Mouse (Mus musculus) midbrain, embryonic 14.5 days (tissue): ENCODE data around the gene Crip2. TPM values are rescaled to one million over a fixed set of nuclear protein-coding genes. Genes with fewer than 3 reads are reported as not detected.
A peak's percentile ranks its signal among the peaks of the same experiment; 100 is the strongest.

ENCODE experiments used
- ATAC-seq: fragments of 200-750 bp; cut with Nextera tagmentation; 2 replicates; pipeline ENCODE4 v1.8.0; 2017; ENCODE audit warnings: moderate number of reproducible peaks, moderate library complexity; ENCODE audit not compliant: low FRiP score, low TSS enrichment
- DNase-seq: peaks from one replicate; pipeline ENCODE4 v3.0.0-alpha.2; 2015
- H3K27ac ChIP-seq: fragments of 300-500 bp; sonication (generic); replicated peaks from 2 replicates; pipeline ENCODE4 v1.5.1; 2014; ENCODE audit warnings: mild to moderate bottlenecking, low read depth, low read length, moderate library complexity
- H3K27me3 ChIP-seq: fragments of 300-500 bp; sonication (generic); 2 replicates; pipeline ENCODE4 v1.6.1; 2014; ENCODE audit warnings: low read length, control low read depth, mixed read lengths; ENCODE audit not compliant: control insufficient read depth, insufficient read depth
- H3K36me3 ChIP-seq: fragments of 300-500 bp; sonication (generic); 2 replicates; pipeline ENCODE4 v1.6.1; 2014; ENCODE audit warnings: low read length, control low read depth; ENCODE audit not compliant: control insufficient read depth, insufficient read depth
- H3K4me1 ChIP-seq: fragments of 300-500 bp; sonication (generic); 2 replicates; pipeline ENCODE4 v1.6.1; 2014; ENCODE audit warnings: mild to moderate bottlenecking, antibody characterized with exemption, low read length, control low read depth; ENCODE audit not compliant: control insufficient read depth, insufficient read depth
- H3K4me2 ChIP-seq: fragments of 300-500 bp; sonication (generic); 2 replicates; pipeline ENCODE4 v1.6.1; 2014; ENCODE audit warnings: mild to moderate bottlenecking, low read length, moderate library complexity
- H3K4me3 ChIP-seq: fragments of 300-500 bp; sonication (generic); replicated peaks from 2 replicates; pipeline ENCODE4 v1.5.1; 2014; ENCODE audit warnings: low read depth, low read length
- H3K9ac ChIP-seq: fragments of 300-500 bp; sonication (generic); replicated peaks from 2 replicates; pipeline ENCODE4 v1.6.1; 2014; ENCODE audit warnings: mild to moderate bottlenecking, low read length, moderate library complexity
- H3K9me3 ChIP-seq: fragments of 300-500 bp; sonication (generic); 2 replicates; pipeline ENCODE4 v1.6.1; 2016; ENCODE audit warnings: low read length, control low read depth, mixed read lengths; ENCODE audit not compliant: control insufficient read depth
- whole genome bisulfite sequencing: fragments of 180-500 bp; shearing (Covaris S2); extraction: QIAGEN DNeasy Blood & Tissue Kit; methylation state at CpG from one replicate; pipeline ENCODE4 v1.1.7; 2014; 5-methylcytosine and 5-hydroxymethylcytosine counted together
- polyA plus RNA-seq: library from polyadenylated mRNA; unstranded; fragments of >200 nt; fragmentation: Nextera tagmentation; extraction: Ambion mirVana; gene quantifications from 2 replicates; pipeline ENCODE4 v1.2.1, GENCODE M21; 2014

Gene Crip2
- polyA plus RNA-seq, 1 experiment from 2014 or later = 297 TPM

DNA sequence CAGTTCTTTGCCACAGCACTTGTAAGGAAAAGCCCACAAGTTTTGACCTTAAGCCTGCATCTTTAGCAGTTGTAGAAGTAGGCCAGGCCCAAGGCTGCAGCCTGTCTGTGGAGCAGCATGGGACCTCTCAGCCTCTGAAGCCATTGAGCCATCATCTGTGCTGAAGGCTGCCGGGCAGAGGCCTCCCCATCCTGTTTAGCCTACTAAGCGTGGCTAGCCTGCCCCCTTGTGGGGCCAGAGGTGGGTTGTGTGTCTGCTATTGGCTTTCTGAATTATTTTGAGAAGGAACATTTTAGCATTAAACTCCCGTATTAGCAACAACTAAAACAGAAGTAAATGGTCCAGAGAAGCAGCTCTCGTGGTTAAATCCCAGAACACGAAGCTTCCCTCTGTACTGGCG, 37.6 kb upstream of the Crip2 start:
- Histone ChIP-seq H3K4me3 (no peak overlapping the region), H3K4me1 (peaks cover 21% of the 10 kb centered on the region), H3K27ac (no peak overlapping the region), H3K4me2 (no peak overlapping the region), H3K27me3 (no peaks in the 10 kb centered on the region), H3K36me3 (no peaks in the 10 kb centered on the region), H3K9ac (no peak overlapping the region), H3K9me3 (no peaks in the 10 kb centered on the region)
- WGBS = 63% methylated on average over 6 of the region's 6 CpGs
- DNase-seq = peak; percentile 78
- ATAC-seq = no peak; the same call in 1 of the 2 replicates

DNA sequence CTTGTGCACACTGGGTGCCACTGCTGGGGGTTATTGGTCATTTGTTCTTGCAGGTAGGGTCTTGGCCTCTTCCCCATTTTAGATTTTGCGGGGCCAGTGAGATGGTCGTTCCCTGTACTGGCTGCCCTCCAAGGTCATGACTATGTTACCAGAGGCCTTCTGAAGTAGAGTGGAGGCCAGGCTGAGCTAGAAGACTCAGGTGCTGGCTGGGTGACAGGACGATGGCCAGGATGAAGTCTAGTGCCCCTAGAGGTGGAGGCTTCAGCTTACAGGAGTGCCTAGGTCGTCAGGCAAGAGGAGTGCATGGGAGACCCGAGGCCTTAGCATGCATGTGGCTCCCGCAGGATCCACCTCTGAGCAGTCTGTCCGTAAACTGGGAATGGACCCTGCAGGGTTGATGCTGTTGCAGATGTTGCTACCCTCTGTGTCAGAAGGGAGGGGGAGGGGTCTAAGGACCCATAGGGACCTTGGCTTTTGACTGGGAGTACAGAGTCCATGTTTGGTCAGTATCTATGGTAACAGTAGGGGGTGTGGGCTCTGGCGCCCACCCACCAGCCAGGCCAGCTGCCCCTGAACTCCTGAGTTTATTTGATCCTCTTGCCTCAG, 36.1 kb upstream of the Crip2 start:
- 87% methylated on average over 8 of the region's 8 CpGs for WGBS
- H3K27me3 ChIP-seq = no peaks in the 10 kb centered on the region
- peaks cover 16% of the 10 kb centered on the region for H3K4me1 ChIP-seq
- no peaks in the 10 kb centered on the region for H3K9me3 ChIP-seq
- no peak overlapping the region for H3K4me3 ChIP-seq
- no peak overlapping the region for H3K9ac ChIP-seq
- no peak for ATAC-seq
- 0 out of 2 replicates have a peak, but pooled peaks cover 3% of the 10 kb centered on the region for H3K36me3 ChIP-seq
- no peak for DNase-seq
- H3K4me2 ChIP-seq = no peak overlapping the region
- H3K27ac ChIP-seq = no peak overlapping the region

DNA sequence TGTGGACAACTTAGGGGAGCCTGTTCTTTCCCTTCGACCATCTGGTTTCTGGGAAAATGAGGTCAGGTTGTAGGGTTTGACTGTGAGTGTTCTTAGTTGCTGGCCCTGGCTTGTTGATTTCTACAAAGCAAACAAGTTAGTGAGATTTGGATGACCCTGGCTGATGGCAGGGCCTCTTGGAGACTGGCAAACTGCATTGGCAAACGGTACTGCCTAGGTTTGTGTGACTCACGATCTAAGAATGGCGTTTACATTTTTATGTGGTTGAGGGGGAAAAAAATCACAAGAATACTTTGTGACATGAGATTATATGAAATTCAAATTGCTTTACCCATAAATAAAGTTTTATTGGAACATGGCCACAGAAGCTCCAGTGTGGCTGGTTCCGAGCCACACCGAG, 33.6 kb upstream of the Crip2 start:
- Histone ChIP-seq H3K27me3 (no peaks in the 10 kb centered on the region), H3K36me3 (0 out of 2 replicates have a peak, but pooled peaks cover 3% of the 10 kb centered on the region), H3K4me1 (no peaks in the 10 kb centered on the region), H3K9ac (no peak overlapping the region), H3K4me3 (no peak overlapping the region), H3K27ac (no peak overlapping the region), H3K4me2 (no peak overlapping the region), H3K9me3 (no peaks in the 10 kb centered on the region)
- WGBS = 90% methylated on average over 6 of the region's 6 CpGs
- no peak for ATAC-seq
- no peak for DNase-seq

DNA sequence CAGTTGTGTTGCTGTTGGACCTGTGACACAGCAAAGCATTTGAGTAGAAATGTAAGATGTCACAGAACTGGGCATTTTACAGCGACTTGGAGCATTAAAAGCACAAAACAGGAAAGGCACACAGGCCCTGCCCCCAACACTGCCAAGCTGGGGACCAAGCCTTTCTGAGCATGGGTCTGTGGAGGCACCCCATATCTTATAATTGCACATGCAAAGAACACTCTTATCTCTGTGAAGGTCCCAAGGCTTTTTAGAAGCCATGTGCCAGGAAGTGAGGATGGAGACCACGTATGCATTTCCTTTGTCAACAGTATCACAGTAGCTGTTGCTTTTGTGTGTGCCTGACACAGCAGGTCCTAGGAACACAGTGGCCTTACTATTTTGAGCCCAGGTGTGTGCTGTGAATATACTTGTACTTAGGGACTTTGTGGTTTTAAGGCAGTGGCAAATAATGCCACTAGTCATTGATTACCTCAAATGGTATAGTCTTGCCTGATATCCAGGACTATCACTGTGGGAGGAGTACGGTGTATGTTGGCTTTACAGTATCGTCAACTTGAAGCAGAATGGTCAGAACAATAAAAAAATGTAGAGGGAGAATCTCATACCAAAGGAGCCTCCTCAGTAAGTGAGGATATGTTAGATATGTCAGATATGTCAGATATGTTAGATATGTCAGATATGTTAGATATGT, 32.5 kb upstream of the Crip2 start:
- Histone ChIP-seq H3K9ac (no peak overlapping the region), H3K36me3 (0 out of 2 replicates have a peak, but pooled peaks cover 3% of the 10 kb centered on the region), H3K27ac (no peak overlapping the region), H3K9me3 (no peaks in the 10 kb centered on the region), H3K4me1 (no peaks in the 10 kb centered on the region), H3K4me2 (no peak overlapping the region), H3K27me3 (no peaks in the 10 kb centered on the region), H3K4me3 (no peak overlapping the region)
- DNase-seq (no peak), ATAC-seq (no peak)
- WGBS = 86% methylated on average over 4 of the region's 4 CpGs

DNA sequence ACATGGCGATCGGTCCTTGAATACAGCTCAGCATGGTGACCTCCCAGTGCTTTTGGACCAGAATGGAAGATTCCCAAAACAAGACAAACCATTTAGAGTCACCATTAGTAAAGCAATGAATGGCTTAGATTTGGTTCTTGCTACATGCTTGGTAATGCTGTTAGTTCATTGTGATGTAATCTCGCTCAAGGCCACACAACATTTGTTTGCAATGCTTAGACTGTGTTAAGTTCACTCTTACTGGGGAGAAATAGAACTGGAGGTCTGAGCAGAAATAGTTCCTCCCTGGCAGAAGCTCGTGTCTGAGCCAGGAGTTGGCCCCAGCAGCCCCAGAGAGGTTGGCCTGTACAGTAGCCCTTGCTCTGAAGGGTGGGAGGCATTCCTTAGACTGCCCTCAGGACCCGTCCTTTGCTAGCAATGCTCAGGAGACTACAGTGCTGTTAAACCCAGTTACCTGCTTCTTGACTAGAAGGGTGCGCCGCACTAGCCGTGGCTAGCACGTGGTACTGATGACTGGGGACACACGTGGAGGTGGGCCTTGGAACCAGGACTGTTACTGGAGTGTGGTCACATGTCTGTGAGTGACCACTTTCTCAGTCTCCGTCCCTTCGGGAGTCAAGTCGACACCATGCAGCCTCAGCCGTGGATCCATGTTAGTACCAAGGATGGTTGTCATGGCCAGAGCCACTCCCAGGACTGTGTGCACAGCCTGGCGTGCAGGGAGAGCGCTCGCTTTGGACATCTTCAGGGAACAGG, 31.3 kb upstream of the Crip2 start:
- H3K4me3 ChIP-seq = no peak overlapping the region
- no peaks in the 10 kb centered on the region for H3K27me3 ChIP-seq
- H3K4me1 ChIP-seq = no peaks in the 10 kb centered on the region
- H3K36me3 ChIP-seq = peaks cover 8% of the 10 kb centered on the region; the same call in 1 of the 2 replicates
- no peak overlapping the region for H3K4me2 ChIP-seq
- H3K9ac ChIP-seq = no peak overlapping the region
- no peak for ATAC-seq
- no peak for DNase-seq
- WGBS = 90% methylated on average over 17 of the region's 17 CpGs
- no peaks in the 10 kb centered on the region for H3K9me3 ChIP-seq
- H3K27ac ChIP-seq = 0 out of 2 replicates have a peak overlapping the region, but pooled peaks have one; percentile 1

DNA sequence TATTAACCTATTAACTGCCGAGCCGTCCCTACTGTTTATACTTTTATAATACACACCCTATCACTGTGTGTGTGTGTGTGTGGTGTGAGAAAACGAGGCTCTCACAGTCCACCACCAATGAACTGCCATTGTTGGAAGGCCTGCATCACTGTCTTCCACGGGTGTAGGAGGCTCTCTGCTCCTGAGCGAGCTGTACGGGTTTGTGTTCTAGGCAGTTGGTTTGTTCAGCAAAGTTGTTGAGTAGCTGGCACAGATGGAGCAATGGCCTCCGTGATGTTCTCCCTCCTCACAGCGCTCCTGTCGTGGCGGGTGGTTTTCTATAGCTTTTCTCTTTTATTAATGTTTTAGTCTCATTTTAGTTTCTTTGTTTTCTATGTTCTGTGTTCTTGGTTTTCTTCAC, 30.2 kb upstream of the Crip2 start:
- Histone ChIP-seq H3K9me3 (no peaks in the 10 kb centered on the region), H3K27ac (no peak overlapping the region), H3K27me3 (no peaks in the 10 kb centered on the region), H3K4me1 (no peaks in the 10 kb centered on the region), H3K9ac (no peak overlapping the region), H3K36me3 (peaks cover 16% of the 10 kb centered on the region; the same call in 1 of the 2 replicates), H3K4me3 (no peak overlapping the region), H3K4me2 (no peak overlapping the region)
- ATAC-seq (no peak), DNase-seq (no peak)
- WGBS = 89% methylated on average over 10 of the region's 10 CpGs

DNA sequence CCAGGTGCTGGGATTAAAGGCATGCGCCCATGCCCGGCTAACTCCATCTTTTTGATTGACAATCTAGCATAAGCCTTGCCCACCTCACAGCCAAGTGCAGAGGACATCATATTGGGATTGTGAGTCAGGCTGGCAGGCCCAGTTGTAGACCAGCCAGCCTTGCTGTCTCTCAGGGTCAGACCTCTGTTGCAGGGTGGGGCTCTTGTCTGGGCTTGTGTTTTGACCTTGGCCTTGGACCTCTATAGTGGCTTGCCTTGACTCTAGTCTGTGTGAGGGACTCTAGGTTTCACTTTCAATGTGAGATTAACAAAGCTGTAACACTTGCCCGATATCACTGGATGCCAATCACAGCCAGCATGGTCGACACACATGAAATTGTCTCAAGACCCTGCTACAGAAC, 25.9 kb upstream of the Crip2 start:
- no peak overlapping the region for H3K4me3 ChIP-seq
- no peak overlapping the region for H3K9ac ChIP-seq
- H3K27ac ChIP-seq = no peak overlapping the region
- no peaks in the 10 kb centered on the region for H3K9me3 ChIP-seq
- no peaks in the 10 kb centered on the region for H3K4me1 ChIP-seq
- peaks cover 42% of the 10 kb centered on the region for H3K36me3 ChIP-seq
- ATAC-seq (no peak), DNase-seq (no peak)
- 90% methylated on average over 4 of the region's 4 CpGs for WGBS
- no peaks in the 10 kb centered on the region for H3K27me3 ChIP-seq
- no peak overlapping the region for H3K4me2 ChIP-seq

DNA sequence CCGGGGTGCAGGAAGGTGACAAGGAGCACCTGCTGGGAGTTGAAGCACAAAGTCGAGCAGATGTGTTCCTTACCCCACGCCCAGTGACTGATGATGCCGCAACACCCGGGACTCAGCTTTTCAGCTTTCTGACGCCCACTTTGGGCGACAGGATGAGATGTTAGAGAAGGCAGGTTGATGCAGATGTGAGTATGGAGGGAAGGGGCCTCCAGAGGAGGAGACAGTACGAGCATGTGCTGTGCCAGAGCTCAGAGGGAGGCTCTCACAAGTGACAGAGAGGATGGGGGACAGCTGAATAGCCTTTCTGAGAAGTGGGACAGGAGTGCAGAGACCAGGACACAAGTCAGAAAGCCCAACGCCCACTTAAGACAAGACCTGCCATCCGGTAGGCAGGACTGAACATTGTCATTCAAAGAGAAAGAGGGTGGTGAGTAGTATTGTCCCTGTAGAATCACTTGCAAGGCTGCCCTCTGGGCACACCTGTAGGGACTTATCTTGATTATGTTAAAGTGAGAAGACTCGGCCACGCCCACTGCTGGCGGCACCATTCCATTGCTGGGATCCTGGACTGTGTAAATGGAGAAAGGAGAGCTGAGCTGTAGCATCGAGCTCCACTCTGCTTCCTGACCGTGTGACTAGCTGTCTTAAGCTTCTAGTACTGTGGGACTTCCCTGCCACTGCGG, 25.0 kb upstream of the Crip2 start:
- H3K9ac ChIP-seq = no peak overlapping the region
- H3K4me3 ChIP-seq = no peak overlapping the region
- no peak overlapping the region for H3K27ac ChIP-seq
- H3K9me3 ChIP-seq = no peaks in the 10 kb centered on the region
- H3K36me3 ChIP-seq = peaks cover 44% of the 10 kb centered on the region
- DNase-seq (no peak), ATAC-seq (no peak)
- WGBS = 89% methylated on average over 16 of the region's 16 CpGs
- H3K27me3 ChIP-seq = no peaks in the 10 kb centered on the region
- H3K4me2 ChIP-seq = no peak overlapping the region
- H3K4me1 ChIP-seq = no peaks in the 10 kb centered on the region
